Mouse (Mus musculus) thymus, postnatal 14 days (tissue): ENCODE measurements around the gene Mlxipl.
A peak's percentile ranks its signal among the peaks of the same experiment; 100 is the strongest.
"Not testable (repeated sequence)": the region's sequence is repeated elsewhere in the genome, so short reads cannot be mapped to it uniquely, and the experiment has no call there.

Experiments used
- DNase-seq: peaks from one replicate; pipeline ENCODE4 v3.0.0; 2021

Mlxipl gene

DNA sequence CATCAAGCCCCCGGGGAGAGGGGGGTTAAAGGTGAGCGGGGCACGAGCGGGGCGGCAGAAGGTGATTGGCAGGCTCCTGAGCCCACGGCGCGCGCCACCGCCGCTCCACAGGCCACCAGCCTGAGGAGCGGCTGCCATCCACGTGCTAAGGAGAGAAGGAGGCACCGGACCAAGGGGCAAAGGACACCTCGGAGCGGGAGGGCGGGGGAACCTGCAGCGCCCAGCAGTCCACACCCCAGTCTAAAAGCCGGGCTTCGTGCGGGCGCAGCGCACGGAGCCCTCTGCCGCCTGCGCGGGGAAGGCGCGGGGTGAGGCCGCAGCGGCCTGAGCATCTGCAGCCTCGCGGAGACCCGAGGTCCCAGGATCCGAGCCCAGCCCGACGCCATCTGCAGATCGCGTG lies at the start of gene Mlxipl:
TSS of gene Mlxipl (plus strand) at position 238 of the 400 bp plus-strand sequence.
- no peak for DNase-seq

DNA sequence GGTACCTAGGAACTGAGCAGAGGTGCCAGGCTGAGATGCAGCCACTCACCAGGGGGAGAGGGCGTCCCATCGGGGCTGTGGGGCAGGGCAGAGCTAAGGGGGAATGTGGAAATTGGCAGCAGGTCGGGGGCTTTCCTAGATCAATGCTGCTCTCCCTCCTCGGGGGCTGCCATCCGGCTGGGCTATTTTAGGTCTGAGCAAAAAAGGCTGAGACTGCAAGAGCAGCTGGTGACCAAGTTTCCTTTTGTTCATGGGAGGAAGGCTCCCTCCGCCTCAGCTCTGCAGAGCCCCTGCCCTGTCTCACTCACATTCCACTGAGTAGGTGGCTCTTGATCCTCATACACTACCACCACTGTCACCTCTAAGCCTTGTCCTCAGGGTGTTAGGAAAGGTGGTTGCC lies 49.6 kb upstream of the Mlxipl start:
- no peak for DNase-seq

GRCm38 (mm10) chr5:135040777-135041176 lies 48.9 kb upstream of the Mlxipl start:
- DNase-seq, result no peak

DNA sequence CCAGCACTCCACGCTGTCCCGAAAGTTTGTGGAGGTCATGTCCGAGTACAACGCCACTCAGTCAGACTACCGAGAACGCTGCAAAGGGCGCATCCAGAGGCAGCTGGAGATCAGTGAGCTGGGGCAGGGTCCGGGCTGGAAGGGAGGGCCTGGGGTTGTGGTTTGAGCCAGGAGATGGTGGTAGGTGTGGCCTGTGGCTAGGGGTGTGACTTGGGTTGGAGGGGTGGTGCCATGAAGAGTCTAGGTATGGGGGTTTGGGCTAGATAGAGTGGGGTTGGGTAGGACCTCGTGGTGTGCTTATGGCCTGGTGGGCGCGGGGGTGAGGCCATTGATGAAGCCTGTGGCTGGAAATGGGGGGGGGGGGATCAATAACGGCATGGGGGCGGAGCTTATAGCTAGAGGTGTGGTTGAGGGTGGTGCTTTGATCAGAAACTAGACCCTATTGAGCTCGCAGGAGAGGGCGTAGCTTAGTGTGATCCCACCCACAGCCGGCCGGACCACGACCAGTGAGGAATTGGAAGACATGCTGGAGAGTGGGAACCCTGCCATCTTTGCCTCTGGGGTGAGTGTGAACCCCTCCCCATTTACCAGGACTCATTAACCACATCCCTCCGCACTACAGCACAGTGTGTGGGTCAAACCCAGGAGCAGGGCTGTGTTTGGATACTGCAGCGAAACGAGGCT lies 47.4 kb upstream of the Mlxipl start:
- DNase-seq, result no peak

- DNase-seq, result no peak
Measured at GRCm38 (mm10) chr5:135044575-135044974, 45.1 kb upstream of the Mlxipl start.

DNA sequence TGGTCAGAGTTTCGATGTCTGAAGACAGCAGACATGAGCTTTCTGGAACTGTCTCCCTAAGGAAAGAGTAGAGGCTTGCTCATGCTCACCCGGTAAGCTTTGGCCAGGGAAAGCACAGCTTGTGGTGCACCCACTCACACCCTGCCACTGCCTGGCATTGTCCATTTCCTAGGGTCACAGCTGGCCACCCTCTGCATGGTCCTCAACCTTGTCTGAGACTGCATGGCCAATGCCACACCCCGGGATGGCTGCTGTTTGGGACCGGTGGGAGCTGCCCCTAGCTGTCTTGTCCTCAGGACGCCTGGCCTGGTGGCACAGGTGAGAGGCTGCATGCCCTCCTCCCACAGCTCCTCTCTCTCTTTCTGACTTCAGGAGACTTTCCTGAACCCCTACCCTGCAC lies 41.2 kb upstream of the Mlxipl start:
- DNase-seq, result no peak

GRCm38 (mm10) chr5:135049268-135049667 lies 40.4 kb upstream of the Mlxipl start:
- DNase-seq, result not testable (repeated sequence)

DNA sequence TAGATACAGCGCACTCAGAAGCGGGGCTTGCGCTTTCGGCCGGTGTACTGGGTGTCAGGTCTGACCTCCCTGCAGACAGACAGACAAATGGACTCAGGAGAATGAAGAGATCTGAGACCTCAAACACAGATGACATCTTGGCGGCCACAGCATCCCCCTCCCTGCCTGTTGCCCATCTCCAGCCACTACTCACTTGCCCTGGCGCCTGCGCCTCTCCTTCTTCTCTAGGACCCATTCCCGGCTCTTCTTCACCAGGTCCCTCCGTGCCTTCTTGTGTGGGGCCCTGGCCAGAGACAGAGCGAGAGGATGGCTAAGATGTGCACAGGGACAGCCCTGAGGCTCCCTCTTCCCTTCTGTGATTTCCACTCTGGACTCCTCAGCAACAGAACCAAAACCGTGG lies 36.3 kb upstream of the Mlxipl start:
- no peak for DNase-seq

- peak; percentile 97 for DNase-seq
Measured at GRCm38 (mm10) chr5:135063629-135064381, 25.9 kb upstream of the Mlxipl start, which contains the start of gene Dnajc30. Gene Dnajc30 (plus strand): TSS chr5:135064202.

DNA sequence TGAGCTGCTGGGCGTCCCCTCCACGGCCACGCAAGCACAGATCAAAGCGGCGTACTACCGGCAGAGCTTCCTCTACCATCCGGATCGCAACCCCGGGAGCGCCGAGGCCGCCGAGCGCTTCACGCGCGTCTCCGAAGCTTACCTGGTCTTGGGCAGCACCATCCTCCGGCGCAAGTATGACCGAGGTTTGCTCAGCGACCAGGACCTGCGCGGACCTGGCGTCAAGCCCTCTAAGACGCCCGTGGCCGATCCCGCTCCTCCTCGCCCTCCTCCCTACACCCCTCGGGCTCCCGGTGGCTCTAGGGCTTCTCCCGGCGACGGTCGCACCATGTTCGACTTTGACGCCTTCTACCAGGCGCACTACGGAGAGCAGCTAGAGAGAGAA lies 25.3 kb upstream of the Mlxipl start:
- no peak for DNase-seq

DNA sequence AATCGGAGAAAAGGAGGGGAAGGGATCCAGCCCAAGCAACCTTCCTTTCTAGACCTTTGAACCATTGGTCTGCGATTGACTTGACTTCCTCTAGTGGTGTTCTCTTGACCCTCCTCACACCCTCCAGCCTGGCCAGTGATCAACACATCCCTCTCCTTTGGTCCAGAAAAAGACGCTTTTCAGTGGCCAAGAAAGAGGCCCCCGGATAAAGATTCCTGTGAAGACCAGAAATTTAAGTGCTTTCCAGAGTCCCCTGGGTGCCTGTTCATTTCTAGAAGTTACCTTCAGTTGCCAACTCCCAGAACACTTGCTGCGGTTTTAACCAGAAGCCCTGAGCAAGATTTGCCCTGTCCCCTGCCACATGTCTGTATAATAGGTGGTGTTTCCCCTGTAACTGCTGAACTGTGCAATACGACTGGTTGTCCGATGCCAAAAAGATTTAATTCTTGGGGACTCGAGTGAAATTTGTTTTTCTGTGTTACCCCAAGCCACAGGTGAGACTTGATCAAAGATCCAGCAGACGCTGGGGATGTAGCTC lies 24.7 kb upstream of the Mlxipl start, which contains the start of gene Bud23:
TSS of gene Bud23 (minus strand) at position 51 of the 538 bp plus-strand sequence.
- DNase-seq, result not testable (repeated sequence)

GRCm38 (mm10) chr5:135066008-135066407 lies 23.7 kb upstream of the Mlxipl start:
- no peak for DNase-seq

DNA sequence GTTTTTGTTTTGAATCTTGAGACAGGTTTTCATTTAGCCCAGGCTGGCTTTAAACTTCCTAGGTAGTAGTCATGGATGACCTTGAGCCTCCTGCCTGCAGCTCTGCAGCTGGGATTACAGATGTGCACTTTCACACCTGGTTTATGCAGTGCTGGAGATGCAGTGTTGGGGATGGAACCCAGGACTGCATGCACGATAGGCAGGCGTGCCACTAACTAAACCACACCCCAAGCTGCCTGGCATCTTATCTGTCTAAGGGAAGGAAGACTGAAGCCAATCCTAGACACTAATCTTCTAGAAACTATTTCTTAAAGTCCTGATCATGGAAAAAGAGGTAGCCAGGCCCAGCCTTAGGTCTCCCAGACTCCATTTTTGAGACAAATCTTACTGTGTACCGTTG lies 19.2 kb upstream of the Mlxipl start:
- no peak for DNase-seq

DNA sequence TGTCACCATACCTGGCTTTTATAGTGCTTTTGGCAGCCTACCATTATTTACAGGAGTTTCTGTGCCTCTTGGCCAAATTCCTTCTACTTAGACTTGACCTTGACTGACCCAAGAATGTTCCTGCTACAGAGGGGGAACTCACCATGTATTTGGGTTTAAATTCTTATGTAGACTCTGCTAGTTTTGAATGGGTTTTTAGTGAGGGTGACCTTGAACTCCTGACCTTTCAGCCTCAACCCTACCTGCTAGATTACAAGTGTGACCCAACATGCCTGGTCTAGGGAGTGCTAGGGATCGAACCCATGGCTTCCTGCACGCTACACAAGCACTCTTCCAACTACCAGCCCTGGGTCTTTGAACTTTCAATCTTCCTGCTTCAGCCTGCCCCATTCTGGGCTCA lies 17.6 kb upstream of the Mlxipl start:
- no peak for DNase-seq

GRCm38 (mm10) chr5:135072720-135073119 lies 17.0 kb upstream of the Mlxipl start:
- no peak for DNase-seq

- no peak for DNase-seq
Measured at GRCm38 (mm10) chr5:135073349-135074150, 16.1 kb upstream of the Mlxipl start.

GRCm38 (mm10) chr5:135075655-135076054 lies 14.0 kb upstream of the Mlxipl start:
- no peak for DNase-seq

DNA sequence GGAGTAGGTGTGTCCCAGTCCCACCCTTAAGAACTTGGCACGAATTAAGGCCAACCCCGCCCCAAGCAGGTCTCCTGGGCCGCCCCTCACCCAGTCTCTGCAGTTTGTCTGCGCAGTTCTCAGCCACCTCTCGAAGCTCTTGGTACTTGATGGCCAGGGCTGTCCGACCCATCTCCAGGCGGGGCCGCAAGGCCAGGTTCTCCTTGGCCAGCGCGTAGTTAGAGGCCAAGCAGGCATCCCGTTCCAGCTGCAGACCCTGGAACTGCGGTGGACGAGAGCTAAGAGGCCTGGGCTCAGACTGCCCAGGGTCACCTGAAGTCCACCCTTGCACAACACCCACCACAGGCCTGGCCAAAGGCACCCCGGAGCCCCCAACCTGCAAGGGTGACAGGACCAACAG lies 13.3 kb upstream of the Mlxipl start:
- no peak for DNase-seq

GRCm38 (mm10) chr5:135076931-135077505 lies 12.7 kb upstream of the Mlxipl start:
- no peak for DNase-seq

DNA sequence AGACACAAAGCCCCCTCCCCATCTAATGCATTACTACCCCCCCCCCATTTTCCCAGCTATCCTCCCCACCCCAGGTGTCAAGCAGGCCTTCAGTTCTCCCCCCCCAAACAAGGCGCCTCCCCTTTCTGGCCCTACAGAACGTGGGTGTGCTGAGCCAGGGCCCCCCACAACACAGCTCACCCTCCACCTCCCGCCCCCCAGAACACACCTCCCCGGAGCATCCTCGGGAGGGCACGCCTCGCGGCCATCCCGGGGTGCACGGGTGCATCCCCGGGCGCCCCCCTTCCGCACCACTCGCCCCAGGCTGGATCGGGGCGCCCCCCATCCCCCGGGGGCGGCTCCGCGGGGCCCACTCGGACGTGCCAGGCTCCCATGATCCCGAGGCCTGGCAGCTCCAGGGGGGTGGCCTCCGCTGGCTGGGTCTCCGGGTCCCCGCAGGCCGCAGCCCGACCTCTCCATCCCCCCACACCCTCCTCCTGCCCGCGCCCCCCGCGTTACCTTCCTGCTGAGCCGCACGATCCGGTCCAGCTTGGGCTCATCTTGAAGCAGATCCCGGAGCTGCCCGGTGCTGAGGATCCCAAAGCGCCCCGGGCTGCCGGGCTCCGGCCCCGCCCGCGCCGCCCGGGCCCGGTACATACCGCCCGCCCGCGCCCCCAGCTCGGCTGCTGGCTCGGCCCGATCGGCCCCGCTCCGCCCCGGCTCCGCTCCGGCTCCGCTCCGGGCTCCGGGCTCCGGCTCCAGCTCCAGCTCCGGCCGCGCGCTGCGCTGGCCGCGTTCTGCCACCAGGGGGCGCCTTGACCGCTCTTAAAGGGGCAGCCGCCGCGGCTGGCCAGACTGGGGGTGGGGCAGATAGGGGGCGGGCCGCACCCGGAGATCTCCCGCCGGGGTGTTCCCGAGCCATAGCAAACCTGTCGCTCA lies 11.9 kb upstream of the Mlxipl start, which contains the start of gene Vps37d:
TSS of gene Vps37d (minus strand) at position 703 of the 918 bp plus-strand sequence.
- DNase-seq, result peak; percentile 92

DNA sequence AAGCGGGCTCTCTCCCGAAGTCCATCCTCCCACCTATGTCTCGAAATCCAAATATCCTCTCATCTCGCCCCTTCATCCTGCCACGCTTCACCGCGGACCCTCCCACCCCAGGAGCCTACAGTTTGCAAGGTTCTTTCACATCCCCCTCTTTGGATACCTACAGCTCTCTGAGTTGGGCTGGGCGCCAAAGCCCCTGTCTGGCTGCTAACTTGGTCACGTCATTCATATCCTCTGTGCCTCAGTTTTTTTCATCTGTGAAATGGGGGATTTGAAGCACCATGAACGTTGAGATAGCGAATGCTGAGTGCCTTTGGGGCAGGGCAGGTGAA lies 11.2 kb upstream of the Mlxipl start:
- no peak for DNase-seq

GRCm38 (mm10) chr5:135079578-135079977 lies 10.1 kb upstream of the Mlxipl start:
- no peak for DNase-seq
